Mouse (Mus musculus) C3H10T1/2 (cell line): ENCODE data around the gene Bub1b. TPM values are rescaled to one million over a fixed set of nuclear protein-coding genes. Genes with fewer than 3 reads are reported as not detected.

ENCODE experiments used
- polyA plus RNA-seq, 2 experiments: library from polyadenylated mRNA; unstranded; fragments of >200 nt; fragmentation: generic; extraction: Trizol; gene quantifications; one replicate each; pipeline ENCODE4 v1.2.1; 2012; ENCODE audit warnings: missing spikeins in 2 of 2

Gene Bub1b
- polyA plus RNA-seq, result 10 to 100 TPM in 1 of 2 experiments, 1 to 10 TPM in 1; 8.9 to 54.1 TPM

GRCm38 (mm10) chr2:118597673-118598568 is at the start of gene Bub1b:
TSS of gene Bub1b (plus strand) at chr2:118598211.

GRCm38 (mm10) chr2:118549507-118550473 is 48.2 kb upstream of the Bub1b start, which contains the start of gene Bmf:
TSS of gene Bmf (minus strand) at chr2:118549687.

GRCm38 (mm10) chr2:118662902-118663803 is 65.1 kb downstream of the Bub1b start, which contains the start of gene Pak6:
TSS of gene Pak6 (plus strand) at chr2:118663303.

Other genes starting within 250 kb of the Bub1b start
- gene Gpr176, start 224.8 kb upstream of the Bub1b start, polyA plus RNA-seq, result under 1 TPM; 0.02 to 0.06 TPM
- 1 to 10 TPM in 1 of 2 experiments, under 1 TPM in 1; 0.70 to 6.5 TPM for gene Eif2ak4, start 209.6 kb upstream of the Bub1b start, polyA plus RNA-seq
- gene Srp14, start 118.5 kb upstream of the Bub1b start, polyA plus RNA-seq, result 100 to 1,000 TPM in 1 of 2 experiments, 10 to 100 TPM in 1; 76.6 to 215 TPM
- gene Bmf, start 48.5 kb upstream of the Bub1b start, polyA plus RNA-seq, result 10 to 100 TPM in 1 of 2 experiments, under 1 TPM in 1; 0.16 to 12.2 TPM
- under 1 TPM in 1 of 2 experiments, not detected in 1; 0.15 TPM for gene Pak6, start 65.1 kb downstream of the Bub1b start, polyA plus RNA-seq
- under 1 TPM in 1 of 2 experiments, not detected in 1; 0.01 TPM for gene Ankrd63, start 105.8 kb downstream of the Bub1b start, polyA plus RNA-seq
- under 1 TPM in 1 of 2 experiments, not detected in 1; 0.07 TPM for gene Plcb2, start 130.2 kb downstream of the Bub1b start, polyA plus RNA-seq
- 1 to 10 TPM; 1.8 to 4.4 TPM for gene Inafm2, start 147.5 kb downstream of the Bub1b start, polyA plus RNA-seq
- 1 to 10 TPM; 3.2 to 6.8 TPM for gene Ccdc9b, start 164.4 kb downstream of the Bub1b start, polyA plus RNA-seq
- not detected for gene Phgr1, start 174.6 kb downstream of the Bub1b start, polyA plus RNA-seq
- gene Disp2, start 181.5 kb downstream of the Bub1b start, polyA plus RNA-seq, result under 1 TPM in 1 of 2 experiments, not detected in 1; 0.09 TPM
- 100 to 1,000 TPM in 1 of 2 experiments, 10 to 100 TPM in 1; 22.4 to 108 TPM for gene Knstrn, start 215.8 kb downstream of the Bub1b start, polyA plus RNA-seq